Mouse (Mus musculus): ENCODE data around the gene Prr15l. TPM values are rescaled to one million over a fixed set of nuclear protein-coding genes. Genes with fewer than 3 reads are reported as not detected.

The Prr15l gene
- 0.23 and 0.32 TPM in 2 replicates for polyA plus RNA-seq (2015; fragmentation: Nextera tagmentation; extraction: Ambion mirVana)

GRCm38 (mm10) chr11:96928088-96928487, at the start of gene Prr15l:
Prr15l (plus strand) TSS chr11:96928104.

GRCm38 (mm10) chr11:96916044-96916884, 11.6 kb upstream of the Prr15l start, which contains the start of gene Cdk5rap3:
Cdk5rap3 (minus strand) TSS chr11:96916496.

GRCm38 (mm10) chr11:96943746-96944304, 15.9 kb downstream of the Prr15l start, which contains the start of gene Pnpo:
Pnpo (minus strand) TSS chr11:96943986.

GRCm38 (mm10) chr11:96982859-96983258, 55.0 kb downstream of the Prr15l start, which contains the start of gene Sp2:
Sp2 (minus strand) TSS chr11:96982959.

Other genes starting within 250 kb of the Prr15l start
- gene Snx11, start 150.5 kb upstream of the Prr15l start, polyA plus RNA-seq (2015; fragmentation: Nextera tagmentation; extraction: Ambion mirVana) = 48.8 and 59.0 TPM in 2 replicates
- 49.2 and 49.5 TPM in 2 replicates for gene Cbx1, start 139.0 kb upstream of the Prr15l start, polyA plus RNA-seq (2015; fragmentation: Nextera tagmentation; extraction: Ambion mirVana)
- 66.9 and 68.8 TPM in 2 replicates for gene Nfe2l1, start 98.1 kb upstream of the Prr15l start, polyA plus RNA-seq (2015; fragmentation: Nextera tagmentation; extraction: Ambion mirVana)
- gene Copz2, start 78.2 kb upstream of the Prr15l start, polyA plus RNA-seq (2015; fragmentation: Nextera tagmentation; extraction: Ambion mirVana) = 30.1 and 42.5 TPM in 2 replicates
- gene Cdk5rap3, start 11.6 kb upstream of the Prr15l start, polyA plus RNA-seq (2015; fragmentation: Nextera tagmentation; extraction: Ambion mirVana) = 72.4 and 74.2 TPM in 2 replicates
- 30.2 and 33.2 TPM in 2 replicates for gene Pnpo, start 15.9 kb downstream of the Prr15l start, polyA plus RNA-seq (2015; fragmentation: Nextera tagmentation; extraction: Ambion mirVana)
- gene Sp2, start 54.9 kb downstream of the Prr15l start, polyA plus RNA-seq (2015; fragmentation: Nextera tagmentation; extraction: Ambion mirVana) = 10.1 and 11.6 TPM in 2 replicates
- 0.36 and 0.45 TPM in 2 replicates for gene Sp6, start 85.3 kb downstream of the Prr15l start, polyA plus RNA-seq (2015; fragmentation: Nextera tagmentation; extraction: Ambion mirVana)
- gene Scrn2, start 101.8 kb downstream of the Prr15l start, polyA plus RNA-seq (2015; fragmentation: Nextera tagmentation; extraction: Ambion mirVana) = 9.1 and 11.5 TPM in 2 replicates
- 2.2 and 2.8 TPM in 2 replicates for gene Lrrc46, start 113.3 kb downstream of the Prr15l start, polyA plus RNA-seq (2015; fragmentation: Nextera tagmentation; extraction: Ambion mirVana)
- gene Mrpl10, start 113.5 kb downstream of the Prr15l start, polyA plus RNA-seq (2015; fragmentation: Nextera tagmentation; extraction: Ambion mirVana) = 64.7 and 67.8 TPM in 2 replicates
- 8.5 and 12.0 TPM in 2 replicates for gene Osbpl7, start 122.5 kb downstream of the Prr15l start, polyA plus RNA-seq (2015; fragmentation: Nextera tagmentation; extraction: Ambion mirVana)
- gene Tbx21, start 187.2 kb downstream of the Prr15l start, polyA plus RNA-seq (2015; fragmentation: Nextera tagmentation; extraction: Ambion mirVana) = 0.32 and 0.45 TPM in 2 replicates
- gene Tbkbp1, start 223.4 kb downstream of the Prr15l start, polyA plus RNA-seq (2015; fragmentation: Nextera tagmentation; extraction: Ambion mirVana) = 12.1 and 13.1 TPM in 2 replicates

Measured in neural tube, postnatal 0 days (tissue).